Mouse (Mus musculus) C2C12 (cell line): ENCODE results near the gene Slc37a3. TPM values are rescaled to one million over a fixed set of nuclear protein-coding genes. Genes with fewer than 3 reads are reported as not detected.
"Not testable (repeated sequence)": the region's sequence is repeated elsewhere in the genome, so short reads cannot be mapped to it uniquely, and the experiment has no call there.

ENCODE experiments used
- H3K27me3 ChIP-seq: one replicate; pipeline ENCODE4 v1.6.1; 2011; ENCODE audit not compliant: control insufficient read depth, insufficient read depth, insufficient read length
- H3K36me3 ChIP-seq: one replicate; pipeline ENCODE4 v1.6.1; 2011; ENCODE audit not compliant: control insufficient read depth, insufficient read depth
- H3K4me3 ChIP-seq: one replicate; pipeline ENCODE4 v1.5.1; 2011; ENCODE audit warnings: mild to moderate bottlenecking, control low read depth; ENCODE audit not compliant: poor library complexity, insufficient read depth, severe bottlenecking
- H3K79me2 ChIP-seq: one replicate; pipeline ENCODE4 v1.6.1; 2011; ENCODE audit not compliant: control insufficient read depth, insufficient read depth
- H3K79me3 ChIP-seq: one replicate; pipeline ENCODE4 v1.6.1; 2011; ENCODE audit warnings: low read depth, control low read depth
- H3ac ChIP-seq: one replicate; pipeline ENCODE3; 2011; ENCODE audit warnings: low read depth; ENCODE audit not compliant: control insufficient read depth, insufficient read length
- CEBPB ChIP-seq: IDR thresholded peaks from one replicate; pipeline ENCODE4 v1.6.1; 2011; ENCODE audit warnings: low read depth, mild to moderate bottlenecking, control low read depth, moderate library complexity
- CTCF ChIP-seq: IDR thresholded peaks from one replicate; pipeline ENCODE4 v1.5.1; 2011; ENCODE audit not compliant: control insufficient read depth, insufficient read depth, insufficient read length
- FOSL1 ChIP-seq: IDR thresholded peaks from one replicate; pipeline ENCODE4 v1.8.0; 2011; ENCODE audit warnings: mild to moderate bottlenecking, low read length; ENCODE audit not compliant: poor library complexity, insufficient read depth, severe bottlenecking
- MAX ChIP-seq: IDR thresholded peaks from one replicate; pipeline ENCODE4 v1.6.1; 2011; ENCODE audit warnings: mild to moderate bottlenecking, control low read depth
- MYOD1 ChIP-seq: IDR thresholded peaks from one replicate; pipeline ENCODE4 v1.6.1; 2011; ENCODE audit warnings: low read depth; ENCODE audit not compliant: control insufficient read depth, insufficient read length
- MYOG ChIP-seq: IDR thresholded peaks from one replicate; pipeline ENCODE4 v1.6.1; 2011; ENCODE audit not compliant: control insufficient read depth, insufficient read length; ENCODE audit errors: extremely low read depth
- USF1 ChIP-seq: IDR thresholded peaks from one replicate; pipeline ENCODE4 v1.6.1; 2011; ENCODE audit warnings: low read depth, mild to moderate bottlenecking, control low read depth, moderate library complexity
- polyA plus RNA-seq: library from polyadenylated mRNA; unstranded; fragments of >200 nt; fragmentation: generic; extraction: Trizol; gene quantifications from one replicate; pipeline ENCODE4 v1.2.1, GENCODE M21; 2012; ENCODE audit warnings: missing spikeins

The Slc37a3 gene
- polyA plus RNA-seq, 1 experiment, result 18.6 TPM

- no peaks in the 10 kb centered on the region for H3K27me3 ChIP-seq
- H3ac ChIP-seq, result no peak overlapping the region
- peaks cover 27% of the 10 kb centered on the region for H3K79me2 ChIP-seq
- peaks cover 4% of the 10 kb centered on the region for H3K36me3 ChIP-seq
- H3K79me3 ChIP-seq, result no peaks in the 10 kb centered on the region
- H3K4me3 ChIP-seq, result no peak overlapping the region
- TF ChIP-seq MYOD1 (no peak), MAX (no peak), CEBPB (no peak), CTCF (no peak), FOSL1 (no peak), MYOG (no peak), USF1 (no peak)
These were observed 4.0 kb downstream of the Slc37a3 start for GRCm38 (mm10) chr6:39373301-39373955.

GRCm38 (mm10) chr6:39372727-39373126, 4.7 kb downstream of the Slc37a3 start:
- H3K79me3 ChIP-seq, result no peaks in the 10 kb centered on the region
- no peak overlapping the region for H3ac ChIP-seq
- TF ChIP-seq MYOD1, result no peak
- TF ChIP-seq CEBPB, result no peak
- no peak for TF ChIP-seq MYOG
- no peak for TF ChIP-seq MAX
- no peak for TF ChIP-seq CTCF
- no peak for TF ChIP-seq USF1
- TF ChIP-seq FOSL1, result no peak

GRCm38 (mm10) chr6:39372042-39372441, 5.4 kb downstream of the Slc37a3 start:
- no peak for TF ChIP-seq CTCF
- TF ChIP-seq FOSL1, result no peak
- no peak for TF ChIP-seq MYOD1
- no peak for TF ChIP-seq CEBPB
- TF ChIP-seq MYOG, result no peak
- no peak for TF ChIP-seq MAX
- no peak for TF ChIP-seq USF1
- H3K36me3 ChIP-seq, result peaks cover 4% of the 10 kb centered on the region
- no peak overlapping the region for H3K4me3 ChIP-seq
- no peaks in the 10 kb centered on the region for H3K79me3 ChIP-seq
- H3K27me3 ChIP-seq, result no peaks in the 10 kb centered on the region
- H3ac ChIP-seq, result no peak overlapping the region
- H3K79me2 ChIP-seq, result peaks cover 23% of the 10 kb centered on the region

More at GRCm38 (mm10) chr6:39372727-39373126, 4.7 kb downstream of the Slc37a3 start:
- no peak overlapping the region for H3K4me3 ChIP-seq
- H3K36me3 ChIP-seq, result peaks cover 4% of the 10 kb centered on the region
- peaks cover 27% of the 10 kb centered on the region for H3K79me2 ChIP-seq
- H3K27me3 ChIP-seq, result no peaks in the 10 kb centered on the region

- no peak overlapping the region for H3K4me3 ChIP-seq
- H3K27me3 ChIP-seq, result no peaks in the 10 kb centered on the region
- no peak overlapping the region for H3ac ChIP-seq
- TF ChIP-seq MYOD1, result no peak
- no peak for TF ChIP-seq FOSL1
- no peak for TF ChIP-seq MAX
- no peak for TF ChIP-seq MYOG
- no peak for TF ChIP-seq CEBPB
- TF ChIP-seq CTCF, result no peak
- TF ChIP-seq USF1, result no peak
- peaks cover 6% of the 10 kb centered on the region for H3K79me2 ChIP-seq
- H3K79me3 ChIP-seq, result no peaks in the 10 kb centered on the region
- H3K36me3 ChIP-seq, result peaks cover 17% of the 10 kb centered on the region
These were observed 7.8 kb downstream of the Slc37a3 start for GRCm38 (mm10) chr6:39369631-39370030.

GRCm38 (mm10) chr6:39362684-39363083, 14.8 kb downstream of the Slc37a3 start:
- Histone ChIP-seq H3ac (no peak overlapping the region), H3K79me3 (no peaks in the 10 kb centered on the region), H3K79me2 (no peaks in the 10 kb centered on the region), H3K27me3 (no peaks in the 10 kb centered on the region), H3K4me3 (no peak overlapping the region), H3K36me3 (peaks cover 25% of the 10 kb centered on the region)
- TF ChIP-seq MYOG (no peak), MYOD1 (no peak), FOSL1 (no peak), USF1 (no peak), MAX (no peak), CTCF (no peak), CEBPB (no peak)

- H3K36me3 ChIP-seq, result peaks cover 14% of the 10 kb centered on the region
- not testable (repeated sequence) for H3K27me3 ChIP-seq, H3K4me3 ChIP-seq, H3K79me2 ChIP-seq, H3ac ChIP-seq, H3K79me3 ChIP-seq
These were observed 18.3 kb downstream of the Slc37a3 start for GRCm38 (mm10) chr6:39359207-39359606.
